Mouse (Mus musculus): Measurements from ENCODE around the gene Slc41a1.
A peak's percentile ranks its signal among the peaks of the same experiment; 100 is the strongest.

The Slc41a1 gene

GRCm38 (mm10) chr1:131879816-131880215 lies 52.5 kb downstream of the Slc41a1 start:
- no peak for DNase-seq (ENCODE audit: low read depth in 1 of 2, low spot score in 2 of 2)

DNA sequence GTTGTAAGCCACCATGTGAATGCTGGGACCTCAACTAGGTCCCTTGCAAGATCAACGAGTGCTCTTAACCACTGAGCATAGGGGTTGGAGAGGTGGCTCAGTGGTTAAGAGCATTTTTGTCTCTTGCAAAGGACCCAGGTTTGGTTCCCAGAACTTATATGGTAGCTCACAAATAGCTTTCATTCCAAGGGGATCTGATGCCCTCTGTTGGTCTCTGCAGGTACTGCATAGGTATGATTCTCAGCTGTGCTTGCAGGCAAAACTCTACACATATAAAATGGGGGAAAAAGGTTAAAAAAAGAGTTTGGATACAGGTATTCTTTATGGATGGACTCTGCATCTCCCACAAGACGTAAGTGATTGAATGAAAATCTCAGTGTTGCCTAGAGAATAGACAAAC lies 55.5 kb downstream of the Slc41a1 start:
- peak in 1 of 2 experiments; percentile 19 for DNase-seq (ENCODE audit: low read depth in 1 of 2, low spot score in 2 of 2)

DNA sequence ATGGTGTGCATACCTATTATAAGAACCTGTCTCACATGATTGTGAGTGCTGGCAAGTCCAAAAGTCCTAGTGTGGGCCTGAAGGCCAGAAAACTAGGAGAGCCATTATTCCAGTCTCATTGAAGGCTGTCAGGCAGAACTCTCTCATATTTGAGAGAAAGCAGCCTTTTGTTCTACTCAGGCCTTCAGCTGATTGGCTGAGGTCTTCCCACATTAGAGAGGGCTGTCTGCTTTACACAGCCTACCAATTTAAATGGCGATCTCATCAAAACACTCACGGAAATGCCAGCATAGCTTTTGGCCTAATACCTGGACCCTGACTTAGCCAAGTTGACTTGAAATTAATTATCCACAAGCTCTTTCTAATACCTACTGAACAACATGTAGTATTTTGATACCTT lies 58.9 kb downstream of the Slc41a1 start:
- no peak for DNase-seq (ENCODE audit: low read depth in 1 of 2, low spot score in 2 of 2)

- DNase-seq (ENCODE audit: low read depth in 1 of 2, low spot score in 2 of 2) = no peak
These were observed 59.3 kb downstream of the Slc41a1 start for GRCm38 (mm10) chr1:131886641-131887040.

DNA sequence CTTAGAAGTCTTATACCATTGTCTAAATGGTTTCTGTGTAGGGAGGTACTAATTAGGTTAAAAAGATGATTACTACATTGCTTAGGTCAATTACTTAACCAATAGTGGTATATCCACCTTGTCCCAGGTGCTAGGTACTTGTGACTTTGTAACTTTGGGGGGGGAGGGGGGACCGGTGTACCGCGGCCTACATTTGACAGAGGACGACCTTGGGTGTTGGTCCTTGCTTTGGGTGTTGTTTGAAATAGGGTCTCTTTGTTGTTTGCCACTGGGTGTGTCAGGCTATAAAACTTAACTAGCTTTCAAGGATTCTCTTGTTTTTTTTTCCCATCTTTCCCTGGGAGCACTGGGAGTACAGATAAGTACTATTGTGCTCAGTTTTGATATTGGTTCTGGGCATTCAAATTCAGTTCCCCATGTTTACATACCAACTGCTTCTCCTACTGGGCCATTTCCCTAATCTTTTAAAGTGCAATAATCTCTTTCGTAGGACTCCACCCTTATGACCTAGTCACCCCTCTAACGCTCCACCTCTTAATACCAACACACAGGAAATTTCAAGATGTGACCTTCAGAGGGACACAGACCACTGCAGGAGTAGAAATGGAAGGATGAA lies 62.9 kb downstream of the Slc41a1 start:
- DNase-seq (ENCODE audit: low read depth in 1 of 2, low spot score in 2 of 2) = no peak

- no peak for DNase-seq (ENCODE audit: low read depth in 1 of 2, low spot score in 2 of 2)
These were observed 64.1 kb downstream of the Slc41a1 start for GRCm38 (mm10) chr1:131891436-131891835.
